Mouse (Mus musculus): ENCODE measurements around the gene Atp2b2. TPM values are rescaled to one million over a fixed set of nuclear protein-coding genes. Genes with fewer than 3 reads are reported as not detected.

Atp2b2 gene
- 84.7 and 96.3 TPM in 2 replicates for total RNA-seq (2014; rRNA removed)
- polyA plus RNA-seq (2015; fragmentation: Nextera tagmentation; extraction: Ambion mirVana): 35.1 and 35.4 TPM in 2 replicates

DNA sequence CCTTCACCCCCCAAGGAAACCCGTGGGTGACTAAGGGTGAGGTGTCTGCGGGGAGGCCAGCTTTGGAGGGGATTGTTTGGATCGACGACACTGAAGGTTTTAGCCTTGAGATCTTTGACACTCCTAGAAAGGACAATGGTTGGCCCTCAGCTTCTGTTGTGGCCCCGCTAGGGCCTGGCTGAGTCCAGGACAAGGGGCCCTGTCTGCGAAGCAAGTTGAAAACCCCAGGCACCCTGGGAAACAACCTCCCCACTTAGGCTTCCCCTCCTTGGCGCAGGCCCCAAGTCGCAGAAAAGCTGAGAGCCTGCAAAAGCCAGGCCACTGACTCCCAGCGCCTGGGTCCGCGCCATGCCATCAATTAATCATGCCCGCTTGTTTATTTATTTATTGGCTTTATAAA is at the start of gene Atp2b2:
Gene Atp2b2, minus strand, starts transcription at position 282 of the 400 bp plus-strand sequence.
- ATAC-seq (ENCODE audit: low FRiP score) (no peak), DNase-seq (ENCODE audit: low spot score) (peak; percentile 35)
- no peak for TF ChIP-seq CTCF (IDR thresholded peaks at IDR 0.05)
- Histone ChIP-seq H3K27me3 (ENCODE audit: insufficient read depth, low read length) (no peaks in the 10 kb centered on the region; the same call in 1 of the 2 replicates), H3K27ac (ENCODE audit: low read depth, low read length) (peak within 1 kb of the TSS; percentile 47; the same call in 1 of the 2 replicates), H3K9ac (replicated peaks; ENCODE audit: low read length, poor library complexity, severe bottlenecking) (peak within 1 kb of the TSS; percentile 87), H3K4me3 (ENCODE audit: low read depth, low read length) (peak within 1 kb of the TSS; percentile 71), H3K4me2 (ENCODE audit: low read depth, low read length, poor library complexity, severe bottlenecking) (peak within 1 kb of the TSS; percentile 92), H3K36me3 (ENCODE audit: insufficient read depth, low read length) (no peaks in the 10 kb centered on the region), H3K9me3 (ENCODE audit: low read length) (no peaks in the 10 kb centered on the region), H3K4me1 (ENCODE audit: insufficient read depth, low read length) (peaks cover 3% of the 10 kb centered on the region; the same call in 1 of the 2 replicates)
- 27% methylated on average over 12 of the region's 12 CpGs for WGBS

DNA sequence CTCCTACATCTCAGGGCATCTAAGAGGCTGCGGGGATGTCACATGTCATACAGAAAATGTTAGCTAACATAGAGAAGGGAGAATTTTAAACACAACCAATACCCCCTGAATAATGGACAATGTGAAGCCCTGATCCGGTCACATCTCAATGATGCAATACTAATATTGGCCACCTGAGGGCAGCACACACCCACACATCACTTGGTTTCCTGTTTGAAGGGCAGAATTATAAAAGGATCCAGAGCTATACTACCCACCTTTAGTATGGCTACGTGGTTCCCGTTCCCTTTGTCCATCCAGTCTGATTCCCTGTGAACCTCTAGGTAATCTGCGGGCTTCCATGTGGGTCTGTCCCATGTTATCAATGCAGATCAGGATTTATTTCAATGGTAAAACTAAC is 47.2 kb upstream of the Atp2b2 start:
- TF ChIP-seq CTCF (IDR thresholded peaks at IDR 0.05): peak; percentile 97
- H3K4me2 ChIP-seq (ENCODE audit: low read depth, low read length, poor library complexity, severe bottlenecking): no peak overlapping the region
- peaks cover 3% of the 10 kb centered on the region; the same call in 1 of the 2 replicates for H3K4me1 ChIP-seq (ENCODE audit: insufficient read depth, low read length)
- H3K27ac ChIP-seq (ENCODE audit: low read depth, low read length): no peak overlapping the region
- WGBS: 8% methylated on average over 5 of the region's 5 CpGs
- no peaks in the 10 kb centered on the region for H3K36me3 ChIP-seq (ENCODE audit: insufficient read depth, low read length)
- ATAC-seq (ENCODE audit: low FRiP score): no peak
- H3K27me3 ChIP-seq (ENCODE audit: insufficient read depth, low read length): peaks cover 4% of the 10 kb centered on the region; the same call in 1 of the 2 replicates
- H3K4me3 ChIP-seq (ENCODE audit: low read depth, low read length): no peak overlapping the region
- no peaks in the 10 kb centered on the region for H3K9me3 ChIP-seq (ENCODE audit: low read length)
- DNase-seq (ENCODE audit: low spot score): peak; percentile 81
- no peak overlapping the region for H3K9ac ChIP-seq (replicated peaks; ENCODE audit: low read length, poor library complexity, severe bottlenecking)

DNA sequence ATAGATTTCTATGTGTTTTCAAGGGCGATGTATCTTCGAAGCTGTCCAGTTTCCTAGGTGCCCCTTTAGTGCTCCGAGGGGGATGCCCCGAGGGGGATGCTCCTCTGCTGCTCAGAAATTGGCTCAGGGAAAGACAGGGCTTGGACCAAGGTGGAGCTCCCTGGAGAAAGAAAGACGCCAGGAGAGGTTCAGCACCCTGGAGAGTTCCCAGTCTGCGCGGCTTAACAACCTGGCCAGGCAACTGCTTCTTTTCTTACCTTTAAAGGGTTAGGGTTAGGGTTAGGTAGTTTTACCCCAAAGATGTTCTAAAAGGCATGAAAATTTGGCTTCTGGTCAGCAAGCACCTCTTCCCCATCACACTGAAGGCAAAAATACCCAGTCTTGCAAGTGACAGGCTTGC is 44.7 kb upstream of the Atp2b2 start:
- H3K27ac ChIP-seq (ENCODE audit: low read depth, low read length): no peak overlapping the region

DNA sequence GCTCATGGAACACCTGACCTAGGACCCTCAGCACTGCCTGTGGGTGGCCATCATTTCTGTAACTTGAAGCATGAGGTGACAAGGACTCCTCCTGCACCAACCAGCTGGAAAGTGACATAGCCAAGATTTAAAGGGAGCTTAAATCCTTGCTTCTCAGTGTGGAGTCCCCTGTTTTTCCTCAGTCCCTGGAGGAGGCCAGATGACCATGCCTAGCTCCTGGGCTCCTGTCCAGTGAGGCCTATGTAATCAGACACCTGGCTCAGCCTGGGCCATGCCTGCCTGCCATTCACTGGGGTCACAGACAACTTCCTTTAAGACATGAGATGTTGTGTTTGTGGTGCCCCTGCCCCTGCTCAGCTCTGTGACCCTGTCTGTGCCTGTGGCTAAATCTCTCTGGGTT is 36.1 kb upstream of the Atp2b2 start:
- TF ChIP-seq CTCF (IDR thresholded peaks at IDR 0.05): no peak
- ATAC-seq (ENCODE audit: low FRiP score) (no peak), DNase-seq (ENCODE audit: low spot score) (no peak)
- Histone ChIP-seq H3K4me1 (ENCODE audit: insufficient read depth, low read length) (no peaks in the 10 kb centered on the region), H3K27me3 (ENCODE audit: insufficient read depth, low read length) (0 out of 2 replicates have a peak, but pooled peaks cover 3% of the 10 kb centered on the region), H3K27ac (ENCODE audit: low read depth, low read length) (no peak overlapping the region), H3K4me3 (ENCODE audit: low read depth, low read length) (no peak overlapping the region), H3K36me3 (ENCODE audit: insufficient read depth, low read length) (no peaks in the 10 kb centered on the region), H3K9me3 (ENCODE audit: low read length) (no peaks in the 10 kb centered on the region), H3K4me2 (ENCODE audit: low read depth, low read length, poor library complexity, severe bottlenecking) (no peak overlapping the region), H3K9ac (replicated peaks; ENCODE audit: low read length, poor library complexity, severe bottlenecking) (no peak overlapping the region)

More for the DNA sequence above, 44.7 kb upstream of the Atp2b2 start:
- DNase-seq (ENCODE audit: low spot score) (no peak), ATAC-seq (ENCODE audit: low FRiP score) (no peak)
- H3K9me3 ChIP-seq (ENCODE audit: low read length): no peaks in the 10 kb centered on the region
- no peak overlapping the region for H3K4me2 ChIP-seq (ENCODE audit: low read depth, low read length, poor library complexity, severe bottlenecking)
- no peak overlapping the region for H3K9ac ChIP-seq (replicated peaks; ENCODE audit: low read length, poor library complexity, severe bottlenecking)
- WGBS: 23% methylated on average over 7 of the region's 7 CpGs
- peaks cover 2% of the 10 kb centered on the region; the same call in 1 of the 2 replicates for H3K4me1 ChIP-seq (ENCODE audit: insufficient read depth, low read length)
- H3K27me3 ChIP-seq (ENCODE audit: insufficient read depth, low read length): peaks cover 4% of the 10 kb centered on the region; the same call in 1 of the 2 replicates
- no peak overlapping the region for H3K4me3 ChIP-seq (ENCODE audit: low read depth, low read length)
- TF ChIP-seq CTCF (IDR thresholded peaks at IDR 0.05): no peak
- no peaks in the 10 kb centered on the region for H3K36me3 ChIP-seq (ENCODE audit: insufficient read depth, low read length)

DNA sequence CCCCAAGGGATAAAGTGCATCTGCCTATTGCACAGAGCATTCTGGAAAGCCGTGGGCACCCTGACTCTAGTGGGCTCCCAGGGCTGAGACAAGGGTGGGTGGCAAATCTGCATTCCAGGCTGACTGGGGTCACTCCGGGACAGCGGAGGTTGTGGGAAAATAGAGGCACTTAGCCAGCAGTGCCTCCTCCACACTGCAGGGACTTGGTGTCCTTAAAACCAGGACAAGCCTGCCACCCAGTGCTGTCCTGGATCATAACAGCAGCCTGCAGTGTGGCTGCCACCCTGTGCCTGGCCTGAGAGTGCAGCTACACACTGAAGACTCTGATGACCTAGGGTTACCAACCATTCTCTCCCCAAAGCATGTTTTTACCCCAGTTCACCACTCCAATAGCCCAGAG is 34.1 kb upstream of the Atp2b2 start:
- Histone ChIP-seq H3K4me3 (ENCODE audit: low read depth, low read length) (no peak overlapping the region), H3K36me3 (ENCODE audit: insufficient read depth, low read length) (no peaks in the 10 kb centered on the region), H3K4me2 (ENCODE audit: low read depth, low read length, poor library complexity, severe bottlenecking) (no peak overlapping the region), H3K27me3 (ENCODE audit: insufficient read depth, low read length) (0 out of 2 replicates have a peak, but pooled peaks cover 3% of the 10 kb centered on the region), H3K27ac (ENCODE audit: low read depth, low read length) (no peak overlapping the region), H3K4me1 (ENCODE audit: insufficient read depth, low read length) (no peaks in the 10 kb centered on the region), H3K9me3 (ENCODE audit: low read length) (no peaks in the 10 kb centered on the region), H3K9ac (replicated peaks; ENCODE audit: low read length, poor library complexity, severe bottlenecking) (no peak overlapping the region)
- 56% methylated on average over 3 of the region's 3 CpGs for WGBS
- DNase-seq (ENCODE audit: low spot score) (peak; percentile 82), ATAC-seq (ENCODE audit: low FRiP score) (peak; percentile 86; the same call in 1 of the 2 replicates)
- TF ChIP-seq CTCF (IDR thresholded peaks at IDR 0.05): peak; percentile 89

DNA sequence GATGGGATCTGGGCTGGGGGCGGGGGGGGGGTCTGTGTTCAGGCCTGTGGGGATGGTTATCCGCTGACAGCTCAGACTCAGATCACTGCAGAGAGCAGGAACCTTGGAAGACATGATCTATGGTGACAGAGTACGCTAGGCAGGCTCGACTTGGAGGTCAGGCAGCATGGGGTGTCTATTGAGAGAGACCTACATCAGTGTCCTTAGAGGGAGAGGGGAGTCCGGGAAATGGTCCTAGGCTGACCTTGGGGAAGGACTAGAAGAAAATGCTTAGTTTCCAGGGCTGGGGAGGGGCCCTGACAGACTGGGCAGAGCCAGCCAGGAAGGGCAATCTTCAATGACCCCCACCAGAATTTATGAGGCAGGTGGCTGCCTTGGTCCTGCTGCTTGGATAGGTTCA is 33.6 kb upstream of the Atp2b2 start:
- Histone ChIP-seq H3K27ac (ENCODE audit: low read depth, low read length) (no peak overlapping the region), H3K36me3 (ENCODE audit: insufficient read depth, low read length) (no peaks in the 10 kb centered on the region), H3K4me2 (ENCODE audit: low read depth, low read length, poor library complexity, severe bottlenecking) (no peak overlapping the region), H3K9ac (replicated peaks; ENCODE audit: low read length, poor library complexity, severe bottlenecking) (no peak overlapping the region), H3K9me3 (ENCODE audit: low read length) (no peaks in the 10 kb centered on the region), H3K27me3 (ENCODE audit: insufficient read depth, low read length) (0 out of 2 replicates have a peak, but pooled peaks cover 3% of the 10 kb centered on the region), H3K4me3 (ENCODE audit: low read depth, low read length) (no peak overlapping the region), H3K4me1 (ENCODE audit: insufficient read depth, low read length) (no peaks in the 10 kb centered on the region)
- WGBS: 68% methylated on average over 5 of the region's 5 CpGs
- TF ChIP-seq CTCF (IDR thresholded peaks at IDR 0.05): no peak
- ATAC-seq (ENCODE audit: low FRiP score) (no peak), DNase-seq (ENCODE audit: low spot score) (no peak)

Data from midbrain, postnatal 0 days (tissue).